ENCODE assay signal across 12 mouse cellular contexts in the genomic region with DNA sequence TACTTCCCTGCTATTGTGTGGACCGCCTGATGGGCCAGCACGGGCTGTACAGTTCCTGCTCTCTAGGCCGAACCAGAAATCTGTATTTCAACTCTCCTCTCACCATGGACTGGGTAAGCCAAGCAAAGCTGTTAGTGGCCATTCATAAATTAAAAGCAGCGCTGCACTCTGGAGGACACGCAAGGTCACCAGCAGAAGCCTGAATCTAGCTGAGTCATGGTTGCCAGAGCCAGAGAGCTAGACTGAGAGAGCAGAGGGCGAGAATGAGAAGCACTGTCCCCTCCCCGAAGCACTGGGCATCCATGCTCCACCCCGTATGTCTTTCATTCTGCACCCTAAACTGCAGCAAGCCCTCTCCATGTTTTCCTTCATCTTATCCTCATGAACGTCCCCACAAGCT. TPM values are rescaled to one million over a fixed set of nuclear protein-coding genes. Genes with fewer than 3 reads are reported as not detected.
DNase-seq lines count a peak whose midpoint lies in the region; ATAC-seq lines count a peak whose summit lies in the region.
"Had no signal": no experiment of that assay in that cellular context is flagged by ENCODE, and none has a peak within 500 bp of the region (broad histone marks: within the 10 kb centered on the region; RNA-seq: fewer than 3 reads in every experiment).

No protein-coding gene starts in this region.

- intact Hi-C loops in heart, postnatal 25 days (cut with DNase I), result no loop called here

- no peak overlapping the region for H3K4me2 ChIP-seq in midbrain, embryonic 15.5 days
- H3K4me2 ChIP-seq: embryonic facial prominence, embryonic 13.5 days; liver, embryonic 15.5 days; stomach, embryonic 15.5 days had no signal

- H3K27ac ChIP-seq in heart, embryonic 10.5 days, result peak overlapping the region; percentile 25; the same call in 1 of the 2 replicates
- no peak overlapping the region for H3K27ac ChIP-seq in midbrain, embryonic 15.5 days
- H3K27ac ChIP-seq: embryonic facial prominence, embryonic 13.5 days; liver, embryonic 15.5 days; stomach, embryonic 15.5 days had no signal

- no peak overlapping the region for H3K9ac ChIP-seq in midbrain, embryonic 15.5 days
- H3K9ac ChIP-seq: embryonic facial prominence, embryonic 13.5 days; liver, embryonic 15.5 days; stomach, embryonic 15.5 days had no signal

- WGBS in heart, embryonic 10.5 days, result 58% methylated on average over 9 of the region's 9 CpGs
- WGBS in midbrain, embryonic 15.5 days, result 61% methylated on average over 9 of the region's 9 CpGs

- no peaks in the 10 kb centered on the region for H3K27me3 ChIP-seq in heart, embryonic 10.5 days (ENCODE audit: insufficient read depth, poor library complexity, severe bottlenecking)
- no peaks in the 10 kb centered on the region for H3K27me3 ChIP-seq in midbrain, embryonic 15.5 days (replicated peaks)
- H3K27me3 ChIP-seq: embryonic facial prominence, embryonic 13.5 days; liver, embryonic 15.5 days; stomach, embryonic 15.5 days had no signal

- H3K9me3 ChIP-seq in heart, embryonic 10.5 days, result no peaks in the 10 kb centered on the region
- no peaks in the 10 kb centered on the region for H3K9me3 ChIP-seq in midbrain, embryonic 15.5 days
- H3K9me3 ChIP-seq: embryonic facial prominence, embryonic 13.5 days; liver, embryonic 15.5 days; stomach, embryonic 15.5 days had no signal

- ATAC-seq in midbrain, embryonic 15.5 days (replicated peaks), result no peak

- DNase-seq in heart, embryonic 10.5 days (ENCODE audit: low spot score), result no peak
- DNase-seq in heart, postnatal 25 days (ENCODE audit: low spot score), result no peak
- DNase-seq in MN1 (ENCODE audit: low spot score) (peak; percentile 78), adipocyte (ENCODE audit: low spot score) (no peak)
- peak; percentile 50 for DNase-seq in adrenal gland, postnatal 14 days
- DNase-seq in kidney, postnatal 10 days, result peak; percentile 37
- no peak for DNase-seq in layer of hippocampus, postnatal 14 days (ENCODE audit: low spot score in 2 of 2)
- DNase-seq: cerebellum, postnatal 10 days had no signal

- H3K4me1 ChIP-seq in heart, embryonic 10.5 days, result peaks cover 6% of the 10 kb centered on the region
- 0 out of 2 replicates have a peak, but pooled peaks cover 4% of the 10 kb centered on the region for H3K4me1 ChIP-seq in midbrain, embryonic 15.5 days
- H3K4me1 ChIP-seq: embryonic facial prominence, embryonic 13.5 days; liver, embryonic 15.5 days; stomach, embryonic 15.5 days had no signal

- no peak overlapping the region for H3K4me3 ChIP-seq in heart, embryonic 10.5 days
- no peak overlapping the region for H3K4me3 ChIP-seq in midbrain, embryonic 15.5 days
- H3K4me3 ChIP-seq: embryonic facial prominence, embryonic 13.5 days; liver, embryonic 15.5 days; stomach, embryonic 15.5 days had no signal

- H3K36me3 ChIP-seq in heart, embryonic 10.5 days, result no peaks in the 10 kb centered on the region
- H3K36me3 ChIP-seq in midbrain, embryonic 15.5 days (replicated peaks), result no peaks in the 10 kb centered on the region
- H3K36me3 ChIP-seq: embryonic facial prominence, embryonic 13.5 days; liver, embryonic 15.5 days; stomach, embryonic 15.5 days had no signal

RNA-seq across cellular contexts. Expression of a gene that starts 16.3 kb away (rescaled TPM):
- polyA plus RNA-seq in heart, embryonic 10.5 days (2016; fragmentation: Nextera tagmentation; extraction: Ambion mirVana), result 13.9 and 24.9 TPM in 2 replicates
- 1 to 10 TPM; 3.4 to 4.1 TPM for total RNA-seq in heart, postnatal 25 days (2021)
- total RNA-seq in adrenal gland, postnatal 14 days (2021), result 19.7 and 20.2 TPM in 2 replicates
- total RNA-seq in layer of hippocampus, postnatal 14 days (2021), result 100 to 1,000 TPM in 1 of 2 experiments, 10 to 100 TPM in 1; 79.8 to 101 TPM
- polyA plus RNA-seq in midbrain, embryonic 15.5 days (2015; fragmentation: Nextera tagmentation; extraction: Ambion mirVana), result 41.6 and 49.6 TPM in 2 replicates

Comparison
In these comparisons a context has a peak if more than half of its experiments do, and no peak if none do; other contexts are left out.
1. DNase-seq: peak in MN1 (single experiment), adrenal gland, postnatal 14 days (single experiment) and kidney, postnatal 10 days (single experiment); none in heart, embryonic 10.5 days (single experiment), heart, postnatal 25 days (single experiment), adipocyte (single experiment) and layer of hippocampus, postnatal 14 days (0 of 2).